Mouse (Mus musculus): ENCODE measurements around the gene Trabd2b. TPM values are rescaled to one million over a fixed set of nuclear protein-coding genes. Genes with fewer than 3 reads are reported as not detected.

The Trabd2b gene
- polyA plus RNA-seq, 1 experiment from 2014 or later: 0.59 TPM

DNA sequence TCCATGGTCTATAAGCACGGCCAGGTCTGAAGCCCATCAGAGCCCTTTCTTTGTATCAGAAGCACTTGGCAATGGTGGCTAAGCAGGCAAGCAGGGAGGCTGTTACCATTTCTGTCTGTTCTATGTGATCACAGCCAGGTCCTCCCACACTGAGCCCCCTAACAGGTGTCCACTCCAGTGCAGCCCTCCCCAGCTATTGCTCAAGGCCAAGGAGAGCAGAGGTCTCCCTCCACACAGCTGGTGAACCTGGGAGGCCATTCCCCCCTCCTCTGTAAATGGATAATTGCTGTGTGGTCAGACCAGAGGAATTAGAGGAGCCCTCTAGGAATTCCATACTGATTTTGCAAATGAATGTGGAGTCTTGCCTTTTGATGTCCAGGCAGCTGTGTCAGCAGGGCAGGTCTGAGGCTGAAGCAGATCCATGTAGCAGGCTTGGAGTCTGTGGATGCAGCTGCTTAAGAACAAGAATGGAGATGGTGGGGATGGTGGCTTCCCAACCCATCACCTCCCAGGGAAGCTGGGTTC lies 161.6 kb downstream of the Trabd2b start:
- no peak for ATAC-seq (ENCODE audit: insufficient number of reproducible peaks, insufficient read depth, low FRiP score, low TSS enrichment, low read depth)
- WGBS: 60% methylated on average over 1 of the region's 1 CpGs
- H3K27ac ChIP-seq: no peak overlapping the region
- H3K9ac ChIP-seq (replicated peaks): no peak overlapping the region
- H3K36me3 ChIP-seq: no peaks in the 10 kb centered on the region
- peaks cover 77% of the 10 kb centered on the region for H3K27me3 ChIP-seq
- no peak overlapping the region for H3K4me2 ChIP-seq
- peaks cover 33% of the 10 kb centered on the region for H3K4me1 ChIP-seq (replicated peaks)
- no peaks in the 10 kb centered on the region for H3K9me3 ChIP-seq
- no peak overlapping the region for H3K4me3 ChIP-seq (replicated peaks)

DNA sequence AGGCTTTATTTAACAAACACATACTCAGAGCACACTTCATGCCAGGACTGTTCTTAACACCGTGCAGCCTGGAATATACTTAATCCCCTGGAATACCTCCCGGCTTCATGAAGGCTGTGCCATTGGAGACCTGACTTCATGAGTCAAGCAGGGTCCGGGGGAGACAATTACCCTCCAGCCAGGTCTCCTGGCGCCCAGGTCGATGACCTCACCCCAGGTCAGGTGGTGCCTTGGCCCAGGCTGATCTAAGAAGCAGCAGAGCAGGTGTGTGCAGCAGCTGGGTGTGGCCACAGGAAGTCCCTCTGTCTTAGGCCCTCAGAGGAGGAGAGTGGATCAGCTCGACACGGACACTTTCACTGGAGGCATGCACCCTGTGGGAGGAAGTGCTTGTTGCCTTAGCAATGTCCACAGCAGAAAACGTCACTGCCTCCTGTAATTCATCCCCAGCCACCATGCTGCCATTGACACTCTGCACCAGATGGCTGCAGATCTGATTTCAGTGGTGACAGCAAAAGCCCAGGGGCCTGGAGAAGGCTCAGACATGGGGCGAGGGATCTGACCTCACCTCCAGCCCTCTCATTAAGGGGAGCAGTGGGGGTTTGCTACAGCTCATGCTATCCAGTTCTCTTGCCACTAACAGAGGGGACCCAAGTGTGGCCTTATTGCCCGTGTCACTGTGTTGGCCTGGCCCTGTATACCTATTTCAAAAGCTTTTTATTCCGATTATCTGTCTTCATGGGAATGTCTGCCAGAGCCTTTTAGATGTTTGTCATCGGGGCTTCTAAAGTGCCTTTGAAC lies 171.8 kb downstream of the Trabd2b start:
- Histone ChIP-seq H3K9ac (replicated peaks) (no peak overlapping the region), H3K27ac (peak overlapping the region; percentile 35; the same call in 1 of the 2 replicates), H3K36me3 (no peaks in the 10 kb centered on the region), H3K4me2 (no peak overlapping the region), H3K4me3 (replicated peaks) (no peak overlapping the region), H3K27me3 (peaks cover 59% of the 10 kb centered on the region), H3K9me3 (no peaks in the 10 kb centered on the region), H3K4me1 (replicated peaks) (peaks cover 15% of the 10 kb centered on the region)
- 27% methylated on average over 12 of the region's 12 CpGs for WGBS
- ATAC-seq (ENCODE audit: insufficient number of reproducible peaks, insufficient read depth, low FRiP score, low TSS enrichment, low read depth): peak; percentile 73

DNA sequence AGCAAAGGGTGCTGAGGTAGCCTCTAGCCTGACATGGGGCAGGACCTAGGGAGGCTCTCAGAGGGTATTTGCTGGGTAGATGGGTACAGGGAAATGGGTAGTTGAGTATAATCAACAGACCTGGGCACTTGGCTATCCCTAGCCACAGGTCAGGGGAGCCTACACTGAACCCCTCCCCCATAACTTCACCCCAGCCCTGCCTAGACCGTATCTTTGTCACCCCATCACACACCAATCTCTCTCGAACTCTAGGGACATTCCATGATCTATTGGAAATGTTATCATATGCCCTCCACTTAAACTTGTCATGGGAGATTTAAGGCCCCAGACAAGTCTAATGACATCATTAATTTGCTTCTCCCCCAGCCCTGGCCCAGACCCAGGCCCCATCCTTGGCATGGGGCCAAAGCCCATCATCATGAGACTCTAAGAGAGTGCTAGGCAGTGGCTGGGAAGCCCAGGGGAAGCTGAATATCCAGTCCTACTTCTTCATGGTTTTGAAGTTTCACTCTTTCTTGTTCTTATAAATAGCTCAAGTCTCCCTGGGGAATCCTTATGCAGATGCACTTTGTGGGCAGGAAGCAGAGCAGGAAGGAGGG lies 177.1 kb downstream of the Trabd2b start:
- no peaks in the 10 kb centered on the region for H3K36me3 ChIP-seq
- no peak overlapping the region for H3K4me3 ChIP-seq (replicated peaks)
- 73% methylated on average over 2 of the region's 2 CpGs for WGBS

DNA sequence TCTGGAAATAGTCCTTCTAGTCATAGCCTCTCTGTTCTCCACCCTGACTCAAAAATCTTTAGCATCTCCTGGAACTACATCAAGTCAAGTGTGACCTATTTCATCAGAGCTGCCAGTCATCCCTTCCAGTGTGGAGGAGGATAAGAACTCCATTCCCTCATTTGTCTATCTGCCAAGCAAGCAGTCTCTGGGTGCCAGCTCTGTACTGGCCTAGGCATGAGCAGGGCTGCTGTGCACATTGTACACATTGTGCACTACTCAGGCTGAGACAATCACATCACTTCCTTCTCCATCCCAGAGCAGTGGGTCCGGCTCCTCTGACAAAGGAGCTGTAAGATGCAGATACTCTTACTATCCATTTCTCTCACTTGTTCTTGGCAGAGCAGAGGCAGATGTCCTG lies 178.2 kb downstream of the Trabd2b start:
- no peaks in the 10 kb centered on the region for H3K9me3 ChIP-seq
- 0 out of 2 replicates have a peak, but pooled peaks cover 3% of the 10 kb centered on the region for H3K4me1 ChIP-seq (replicated peaks)
- no peak overlapping the region for H3K9ac ChIP-seq (replicated peaks)
- H3K4me2 ChIP-seq: no peak overlapping the region
- no peaks in the 10 kb centered on the region for H3K36me3 ChIP-seq
- ATAC-seq (ENCODE audit: insufficient number of reproducible peaks, insufficient read depth, low FRiP score, low TSS enrichment, low read depth): no peak
- 86% methylated on average over 1 of the region's 1 CpGs for WGBS
- no peak overlapping the region for H3K27ac ChIP-seq
- no peak overlapping the region for H3K4me3 ChIP-seq (replicated peaks)
- H3K27me3 ChIP-seq: peaks cover 70% of the 10 kb centered on the region

More for the DNA sequence above, 177.1 kb downstream of the Trabd2b start:
- Histone ChIP-seq H3K9ac (replicated peaks) (no peak overlapping the region), H3K9me3 (no peaks in the 10 kb centered on the region), H3K27ac (no peak overlapping the region), H3K27me3 (peaks cover 66% of the 10 kb centered on the region), H3K4me2 (no peak overlapping the region), H3K4me1 (replicated peaks) (peaks cover 10% of the 10 kb centered on the region)
- ATAC-seq (ENCODE audit: insufficient number of reproducible peaks, insufficient read depth, low FRiP score, low TSS enrichment, low read depth): 0 out of 2 replicates have a peak, but pooled peaks have one; percentile 49

DNA sequence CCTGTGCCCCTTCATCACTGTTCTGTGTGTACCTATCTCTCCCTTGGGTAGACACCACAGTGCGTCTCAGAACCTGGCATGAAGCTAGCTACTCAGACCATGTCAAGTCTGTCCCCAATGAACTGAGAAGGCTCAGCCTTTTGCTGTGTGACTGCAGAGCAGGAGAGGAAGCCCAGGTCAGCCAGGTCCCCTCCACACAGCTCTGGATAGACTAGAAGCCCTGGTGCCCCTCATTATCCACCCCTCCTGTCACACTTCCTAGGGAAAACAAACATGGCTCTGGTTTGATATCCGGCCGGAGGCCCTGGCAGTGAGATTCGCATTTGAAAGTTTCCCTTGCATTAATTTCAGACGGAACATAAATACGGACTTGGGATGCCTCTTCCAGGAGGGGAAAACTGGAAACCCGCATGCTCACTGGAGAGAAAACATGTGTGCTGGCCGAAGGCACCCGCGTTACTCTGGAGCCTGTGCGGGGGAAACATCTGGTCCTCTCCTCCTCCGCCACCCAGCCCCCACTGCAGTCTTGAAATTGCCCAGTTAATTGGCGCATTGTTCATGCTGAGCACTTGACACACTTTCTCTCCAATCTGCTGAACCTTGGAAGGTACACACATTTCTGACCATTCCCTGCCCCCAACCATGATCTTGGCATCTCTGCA lies 187.2 kb downstream of the Trabd2b start:
- 24% methylated on average over 13 of the region's 13 CpGs for WGBS
- Histone ChIP-seq H3K27ac (peak overlapping the region; percentile 36), H3K4me1 (replicated peaks) (peaks cover 20% of the 10 kb centered on the region), H3K36me3 (no peaks in the 10 kb centered on the region), H3K4me3 (replicated peaks) (no peak overlapping the region), H3K27me3 (peaks cover 79% of the 10 kb centered on the region), H3K9me3 (no peaks in the 10 kb centered on the region), H3K4me2 (peak overlapping the region; percentile 29), H3K9ac (replicated peaks) (no peak overlapping the region)
- peak; percentile 44; the same call in 1 of the 2 replicates for ATAC-seq (ENCODE audit: insufficient number of reproducible peaks, insufficient read depth, low FRiP score, low TSS enrichment, low read depth)

DNA sequence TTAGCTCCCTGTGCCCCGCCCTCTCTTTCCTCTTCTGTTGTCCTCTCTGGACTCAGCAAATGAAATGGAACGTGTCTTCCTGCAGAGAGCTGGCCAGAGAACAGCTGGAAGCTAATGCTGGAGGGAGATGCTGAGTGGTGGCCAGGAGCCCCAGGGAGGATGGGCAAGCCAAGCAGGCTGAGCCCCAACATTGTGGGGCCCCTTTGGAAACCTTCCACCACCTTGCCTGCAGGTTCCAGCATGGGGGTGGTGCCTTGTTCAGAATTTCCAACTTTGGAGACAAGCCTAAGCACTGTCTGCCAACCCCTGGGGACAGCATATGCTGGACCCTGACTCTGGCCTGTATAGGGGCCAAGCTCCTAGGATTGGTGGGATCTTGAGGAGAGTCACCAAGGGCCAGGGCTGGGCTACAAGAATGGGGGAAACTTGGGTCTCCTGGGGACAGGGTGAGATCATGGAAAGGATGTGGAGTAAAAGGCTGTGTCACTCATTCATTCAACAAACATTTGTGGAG lies 188.7 kb downstream of the Trabd2b start:
- no peak overlapping the region for H3K4me2 ChIP-seq
- H3K27ac ChIP-seq: no peak overlapping the region
- ATAC-seq (ENCODE audit: insufficient number of reproducible peaks, insufficient read depth, low FRiP score, low TSS enrichment, low read depth): no peak
- H3K4me3 ChIP-seq (replicated peaks): no peak overlapping the region
- WGBS: 66% methylated on average over 2 of the region's 2 CpGs
- peaks cover 84% of the 10 kb centered on the region for H3K27me3 ChIP-seq
- H3K4me1 ChIP-seq (replicated peaks): peaks cover 20% of the 10 kb centered on the region
- no peak overlapping the region for H3K9ac ChIP-seq (replicated peaks)
- no peaks in the 10 kb centered on the region for H3K36me3 ChIP-seq
- no peaks in the 10 kb centered on the region for H3K9me3 ChIP-seq

DNA sequence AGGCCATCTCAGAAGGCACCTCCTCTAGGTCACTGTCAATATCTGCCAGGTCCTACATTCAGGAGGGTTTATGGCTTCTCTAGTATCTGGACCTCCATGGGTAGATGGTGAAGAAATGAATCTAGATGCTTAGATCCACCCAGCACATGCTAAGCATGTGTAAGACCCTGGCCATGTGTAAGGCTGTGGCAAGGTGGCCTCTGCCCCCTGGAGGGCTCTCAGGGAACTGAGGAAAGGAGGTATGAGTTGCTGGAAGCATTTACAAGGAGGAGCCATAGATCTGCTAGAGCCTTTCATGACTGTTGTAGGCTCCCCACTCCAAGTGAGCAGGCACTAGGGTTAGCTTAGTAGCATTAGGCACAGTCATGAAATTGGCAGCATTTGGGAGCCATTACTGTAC lies 192.6 kb downstream of the Trabd2b start:
- ATAC-seq (ENCODE audit: insufficient number of reproducible peaks, insufficient read depth, low FRiP score, low TSS enrichment, low read depth): 0 out of 2 replicates have a peak, but pooled peaks have one; percentile 20

DNA sequence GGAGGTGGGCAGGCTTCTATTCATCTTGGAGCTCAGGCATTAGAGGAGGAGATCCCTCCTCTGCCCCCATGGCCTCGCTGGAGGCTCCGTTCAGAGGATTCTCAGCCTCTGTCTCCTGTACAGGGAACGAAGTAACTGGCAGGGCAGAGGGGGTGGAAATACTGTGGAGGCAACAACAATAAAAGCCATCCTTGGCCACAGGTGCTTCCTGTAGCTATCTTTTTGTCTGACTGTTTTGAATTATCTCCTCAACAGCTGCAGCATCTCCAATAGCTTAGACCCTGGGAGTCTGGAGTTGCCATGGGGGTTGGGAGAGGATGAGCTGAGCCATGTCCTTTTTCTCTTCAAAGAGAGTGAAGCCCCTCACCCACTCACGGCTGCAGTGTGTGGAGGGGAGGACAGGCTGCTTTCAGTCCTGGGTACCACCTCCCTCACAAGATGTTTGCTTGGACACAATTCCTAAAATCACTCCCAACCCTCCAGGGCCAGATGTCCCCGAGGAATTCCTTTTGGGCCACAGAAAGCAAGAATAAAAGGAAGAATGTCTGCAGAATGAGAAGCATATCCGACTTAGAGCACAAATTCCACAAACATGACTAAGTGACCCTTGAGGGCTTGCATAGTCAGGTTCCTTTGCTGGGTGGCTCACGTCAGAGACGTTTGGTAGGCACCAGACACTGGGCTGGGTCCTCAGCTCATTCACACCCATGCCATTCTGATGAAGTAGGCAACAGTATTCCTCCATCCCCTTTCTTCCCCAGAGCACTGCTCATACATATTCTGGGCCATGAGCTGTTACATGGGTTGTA lies 194.9 kb downstream of the Trabd2b start:
- no peak overlapping the region for H3K4me2 ChIP-seq
- WGBS: 52% methylated on average over 8 of the region's 8 CpGs
- H3K27ac ChIP-seq: no peak overlapping the region
- no peak overlapping the region for H3K4me3 ChIP-seq (replicated peaks)
- H3K27me3 ChIP-seq: peaks cover 83% of the 10 kb centered on the region
- H3K9me3 ChIP-seq: no peaks in the 10 kb centered on the region
- no peaks in the 10 kb centered on the region for H3K36me3 ChIP-seq
- 0 out of 2 replicates have a peak, but pooled peaks cover 10% of the 10 kb centered on the region for H3K4me1 ChIP-seq (replicated peaks)
- no peak for ATAC-seq (ENCODE audit: insufficient number of reproducible peaks, insufficient read depth, low FRiP score, low TSS enrichment, low read depth)
- no peak overlapping the region for H3K9ac ChIP-seq (replicated peaks)

More for the DNA sequence above, 192.6 kb downstream of the Trabd2b start:
- Histone ChIP-seq H3K9ac (replicated peaks) (no peak overlapping the region), H3K9me3 (no peaks in the 10 kb centered on the region), H3K4me3 (replicated peaks) (no peak overlapping the region), H3K4me1 (replicated peaks) (peaks cover 11% of the 10 kb centered on the region), H3K27ac (no peak overlapping the region), H3K36me3 (no peaks in the 10 kb centered on the region), H3K4me2 (no peak overlapping the region), H3K27me3 (peaks cover 91% of the 10 kb centered on the region)

DNA sequence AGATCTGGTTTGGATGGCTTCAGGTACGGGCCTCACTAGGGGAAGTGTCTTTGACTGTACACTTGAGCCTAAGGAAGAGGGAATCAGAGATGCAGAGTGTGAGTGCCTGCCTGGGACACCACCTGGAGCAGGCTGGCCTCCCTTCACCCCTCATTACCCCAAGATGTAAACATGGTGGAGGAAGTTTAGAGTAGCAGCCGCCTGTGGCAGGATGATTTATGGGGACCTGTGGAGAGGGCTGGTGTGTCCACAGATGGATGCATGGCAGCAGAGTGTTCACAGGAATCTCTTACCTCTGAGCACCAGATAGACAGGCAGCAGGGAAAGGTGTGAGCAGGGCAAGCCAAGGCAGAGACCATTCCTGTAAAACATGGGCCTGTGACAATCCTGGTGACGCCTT lies 199.1 kb downstream of the Trabd2b start:
- Histone ChIP-seq H3K27me3 (peaks cover 59% of the 10 kb centered on the region), H3K4me3 (replicated peaks) (no peak overlapping the region), H3K9me3 (no peaks in the 10 kb centered on the region), H3K36me3 (no peaks in the 10 kb centered on the region), H3K27ac (no peak overlapping the region), H3K9ac (replicated peaks) (no peak overlapping the region), H3K4me1 (replicated peaks) (0 out of 2 replicates have a peak, but pooled peaks cover 10% of the 10 kb centered on the region), H3K4me2 (no peak overlapping the region)
- 38% methylated on average over 3 of the region's 3 CpGs for WGBS
- ATAC-seq (ENCODE audit: insufficient number of reproducible peaks, insufficient read depth, low FRiP score, low TSS enrichment, low read depth): no peak

DNA sequence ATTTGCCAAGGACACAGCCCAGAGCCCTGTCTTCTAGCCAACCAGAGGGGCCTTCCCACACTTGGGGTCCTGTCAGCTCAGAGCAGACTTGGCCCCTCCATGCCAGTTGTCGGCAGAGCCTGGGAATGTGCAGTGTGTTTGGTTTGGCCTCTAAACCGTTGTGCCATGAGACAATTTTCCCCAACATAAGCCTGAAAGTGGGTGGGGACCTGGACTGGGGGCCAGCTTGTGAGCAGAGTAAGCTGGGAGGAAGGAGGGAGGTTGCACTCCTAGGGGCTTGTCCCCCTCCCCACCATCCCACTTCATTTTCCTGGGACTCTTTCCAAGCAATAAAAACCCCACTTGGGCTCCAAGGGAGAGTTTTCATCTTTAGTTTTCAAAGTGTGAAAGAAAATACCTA lies 201.3 kb downstream of the Trabd2b start:
- no peaks in the 10 kb centered on the region for H3K36me3 ChIP-seq
- no peak overlapping the region for H3K9ac ChIP-seq (replicated peaks)
- H3K4me3 ChIP-seq (replicated peaks): no peak overlapping the region
- no peaks in the 10 kb centered on the region for H3K9me3 ChIP-seq
- ATAC-seq (ENCODE audit: insufficient number of reproducible peaks, insufficient read depth, low FRiP score, low TSS enrichment, low read depth): no peak
- WGBS: 77% methylated on average over 2 of the region's 2 CpGs
- peaks cover 47% of the 10 kb centered on the region for H3K27me3 ChIP-seq
- H3K4me1 ChIP-seq (replicated peaks): 0 out of 2 replicates have a peak, but pooled peaks cover 7% of the 10 kb centered on the region
- no peak overlapping the region for H3K27ac ChIP-seq
- H3K4me2 ChIP-seq: no peak overlapping the region
